Mouse (Mus musculus): ENCODE results near the gene Tmem145.

DNA sequence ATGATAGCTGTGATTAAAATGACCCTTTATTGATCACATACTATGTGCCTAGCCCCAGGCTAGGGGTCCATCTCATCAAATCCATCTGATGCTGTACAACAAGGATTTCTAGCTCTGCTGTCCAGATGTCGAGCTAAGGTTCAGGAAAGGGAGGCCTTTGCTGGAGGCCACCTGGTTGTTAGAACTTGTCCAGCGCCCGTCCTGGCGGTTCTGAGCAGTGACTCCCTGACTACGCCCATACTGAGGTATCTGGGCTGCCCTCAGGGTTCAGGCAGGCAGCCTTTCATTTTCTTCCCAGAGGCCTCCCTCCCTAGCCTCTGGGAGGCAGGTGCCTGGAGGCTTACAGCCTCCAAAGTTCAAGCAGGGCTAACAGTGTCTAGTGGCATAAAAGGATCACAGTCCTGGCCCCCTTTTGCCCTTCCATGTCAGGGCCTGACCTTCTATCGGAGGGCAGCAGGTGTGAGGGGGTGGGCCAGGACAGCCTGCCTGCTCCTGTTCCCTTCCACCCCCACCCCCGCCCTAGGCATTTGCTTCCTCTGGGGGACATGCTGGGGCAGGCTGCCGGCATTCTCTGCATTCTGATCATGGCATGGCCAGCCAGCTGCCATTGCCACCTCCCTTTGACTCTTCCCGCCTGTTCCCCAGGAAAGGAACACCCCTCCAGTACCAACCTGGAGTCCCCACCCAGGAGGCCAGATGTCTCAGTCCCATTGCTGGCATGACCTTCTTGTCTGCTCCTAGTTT is 30.2 kb upstream of the Tmem145 start:
- TF ChIP-seq FLI1 (IDR thresholded peaks at IDR 0.05; ENCODE audit: low read length) (no peak), GATA1 (IDR thresholded peaks at IDR 0.05; ENCODE audit: borderline replicate concordance, low read length) (no peak)

All from megakaryocyte, embryonic 14.5 days (primary cell).